Mouse (Mus musculus) brain, embryonic 14.5 days (tissue): ENCODE measurements around the gene Bspry.

ENCODE experiments used
- CTCF ChIP-seq: fragments of 200-500 bp; IDR thresholded peaks from 2 replicates; pipeline ENCODE4 v1.5.1; 2012; ENCODE audit warnings: inconsistent platforms, mild to moderate bottlenecking, moderate library complexity, borderline replicate concordance; ENCODE audit not compliant: insufficient read depth, insufficient read length; ENCODE audit errors: extremely low read depth
- POLR2A ChIP-seq: fragments of 200-500 bp; IDR thresholded peaks from 2 replicates; pipeline ENCODE4 v1.6.1; 2012; ENCODE audit warnings: mild to moderate bottlenecking, inconsistent platforms, borderline replicate concordance; ENCODE audit not compliant: poor library complexity, insufficient read depth, insufficient read length, severe bottlenecking; ENCODE audit errors: extremely low read depth

GRCm38 (mm10) chr4:62496815-62497214, 17.0 kb downstream of the Bspry start:
- TF ChIP-seq CTCF (no peak), POLR2A (no peak)
